Mouse (Mus musculus) thymus, adult 2 months (tissue): Measurements from ENCODE around the gene Tln2. TPM values are rescaled to one million over a fixed set of nuclear protein-coding genes. Genes with fewer than 3 reads are reported as not detected.

Experiments
- DNase-seq: peaks from one replicate; pipeline ENCODE4 v3.0.0; 2021
- H3K27ac ChIP-seq: fragments of 200-500 bp; 2 replicates; pipeline ENCODE4 v1.5.1; 2012; ENCODE audit warnings: low read length, control low read depth; ENCODE audit not compliant: control insufficient read depth, insufficient read depth
- H3K27me3 ChIP-seq: fragments of 200-500 bp; 2 replicates; pipeline ENCODE4 v1.6.1; 2012; ENCODE audit warnings: mild to moderate bottlenecking, low read length, moderate library complexity, mixed read lengths; ENCODE audit not compliant: control insufficient read depth, insufficient read depth
- H3K36me3 ChIP-seq: fragments of 200-500 bp; 2 replicates; pipeline ENCODE4 v1.6.1; 2012; ENCODE audit warnings: mild to moderate bottlenecking, low read length, moderate library complexity; ENCODE audit not compliant: control insufficient read depth, insufficient read depth
- H3K4me1 ChIP-seq: fragments of 200-500 bp; replicated peaks from 2 replicates; pipeline ENCODE4 v1.6.1; 2012; ENCODE audit warnings: low read length; ENCODE audit not compliant: control insufficient read depth, insufficient read depth
- H3K4me3 ChIP-seq: fragments of 200-500 bp; 2 replicates; pipeline ENCODE4 v1.5.1; 2012; ENCODE audit warnings: mild to moderate bottlenecking, low read length, control low read depth, moderate library complexity; ENCODE audit not compliant: control insufficient read depth, insufficient read depth
- CTCF ChIP-seq: fragments of 200-500 bp; IDR thresholded peaks from 2 replicates; pipeline ENCODE4 v1.5.1; 2012; ENCODE audit warnings: mild to moderate bottlenecking, control low read depth, low read length, moderate library complexity, borderline replicate concordance; ENCODE audit not compliant: control insufficient read depth, poor library complexity, insufficient read depth; ENCODE audit errors: extremely low read depth
- POLR2A ChIP-seq: fragments of 200-500 bp; IDR thresholded peaks from 2 replicates; pipeline ENCODE4 v1.6.1; 2012; ENCODE audit warnings: mild to moderate bottlenecking, low read length, control low read depth, moderate library complexity; ENCODE audit not compliant: control insufficient read depth, poor library complexity, insufficient read depth; ENCODE audit errors: extremely low read depth
- WGBS: fragments of 180-500 bp; shearing (Covaris S2); methylation state at CpG from one replicate; pipeline ENCODE4 v1.1.7; 2018; 5-methylcytosine and 5-hydroxymethylcytosine counted together
- polyA plus RNA-seq: library from polyadenylated mRNA; depleted of rRNA; stranded (reverse); fragments of >200 nt; gene quantifications from 2 replicates; pipeline ENCODE4 v1.2.3, GENCODE M21; 2012

The Tln2 gene
- polyA plus RNA-seq, 1 experiment = 3.7 TPM

GRCm38 (mm10) chr9:67354356-67354755 is 205.1 kb downstream of the Tln2 start:
- WGBS = 94% methylated on average over 14 of the region's 14 CpGs
- TF ChIP-seq POLR2A (no peak), CTCF (no peak)
- no peak for DNase-seq

GRCm38 (mm10) chr9:67353365-67353764 is 206.1 kb downstream of the Tln2 start:
- 91% methylated on average over 7 of the region's 7 CpGs for WGBS
- no peak for DNase-seq
- Histone ChIP-seq H3K36me3 (no peaks in the 10 kb centered on the region), H3K4me3 (no peak overlapping the region), H3K4me1 (no peaks in the 10 kb centered on the region), H3K27me3 (no peaks in the 10 kb centered on the region), H3K27ac (no peak overlapping the region)
- TF ChIP-seq CTCF = no peak
- no peak for TF ChIP-seq POLR2A

More at GRCm38 (mm10) chr9:67354356-67354755, 205.1 kb downstream of the Tln2 start:
- no peaks in the 10 kb centered on the region for H3K36me3 ChIP-seq
- H3K27ac ChIP-seq = no peak overlapping the region
- H3K4me3 ChIP-seq = no peak overlapping the region
- no peaks in the 10 kb centered on the region for H3K27me3 ChIP-seq
- no peaks in the 10 kb centered on the region for H3K4me1 ChIP-seq

- H3K4me3 ChIP-seq = no peak overlapping the region
- H3K27me3 ChIP-seq = no peaks in the 10 kb centered on the region
- 88% methylated on average over 7 of the region's 7 CpGs for WGBS
- H3K36me3 ChIP-seq = no peaks in the 10 kb centered on the region
- H3K27ac ChIP-seq = no peak overlapping the region
- DNase-seq = no peak
- TF ChIP-seq CTCF (no peak), POLR2A (no peak)
- H3K4me1 ChIP-seq = no peaks in the 10 kb centered on the region
Observed at GRCm38 (mm10) chr9:67348983-67349382, 210.5 kb downstream of the Tln2 start.

GRCm38 (mm10) chr9:67347184-67347583 is 212.3 kb downstream of the Tln2 start:
- H3K27me3 ChIP-seq = no peaks in the 10 kb centered on the region
- no peaks in the 10 kb centered on the region for H3K36me3 ChIP-seq
- no peak overlapping the region for H3K4me3 ChIP-seq
- no peak overlapping the region for H3K27ac ChIP-seq
- no peak for DNase-seq
- 96% methylated on average over 5 of the region's 5 CpGs for WGBS
- no peaks in the 10 kb centered on the region for H3K4me1 ChIP-seq
- TF ChIP-seq POLR2A (no peak), CTCF (no peak)

GRCm38 (mm10) chr9:67331281-67331680 is 228.2 kb downstream of the Tln2 start:
- H3K27me3 ChIP-seq = no peaks in the 10 kb centered on the region
- H3K4me3 ChIP-seq = no peak overlapping the region
- TF ChIP-seq CTCF = no peak
- no peak for TF ChIP-seq POLR2A
- no peaks in the 10 kb centered on the region for H3K4me1 ChIP-seq
- no peak overlapping the region for H3K27ac ChIP-seq
- WGBS = 96% methylated on average over 3 of the region's 3 CpGs
- no peak for DNase-seq
- no peaks in the 10 kb centered on the region for H3K36me3 ChIP-seq

- 95% methylated on average over 3 of the region's 3 CpGs for WGBS
- no peak for DNase-seq
- TF ChIP-seq CTCF (no peak), POLR2A (no peak)
- no peak overlapping the region for H3K27ac ChIP-seq
- no peak overlapping the region for H3K4me3 ChIP-seq
- no peaks in the 10 kb centered on the region for H3K27me3 ChIP-seq
- no peaks in the 10 kb centered on the region for H3K4me1 ChIP-seq
- no peaks in the 10 kb centered on the region for H3K36me3 ChIP-seq
Observed at GRCm38 (mm10) chr9:67328451-67328850, 231.1 kb downstream of the Tln2 start.

- Histone ChIP-seq H3K27ac (no peak overlapping the region), H3K27me3 (no peaks in the 10 kb centered on the region), H3K36me3 (no peaks in the 10 kb centered on the region), H3K4me1 (no peaks in the 10 kb centered on the region), H3K4me3 (no peak overlapping the region)
- WGBS = 94% methylated on average over 6 of the region's 6 CpGs
- TF ChIP-seq POLR2A (no peak), CTCF (no peak)
- no peak for DNase-seq
Observed at GRCm38 (mm10) chr9:67321886-67322285, 237.6 kb downstream of the Tln2 start.
